17 mouse cellular contexts compared by ENCODE assay signal in the genomic region with DNA sequence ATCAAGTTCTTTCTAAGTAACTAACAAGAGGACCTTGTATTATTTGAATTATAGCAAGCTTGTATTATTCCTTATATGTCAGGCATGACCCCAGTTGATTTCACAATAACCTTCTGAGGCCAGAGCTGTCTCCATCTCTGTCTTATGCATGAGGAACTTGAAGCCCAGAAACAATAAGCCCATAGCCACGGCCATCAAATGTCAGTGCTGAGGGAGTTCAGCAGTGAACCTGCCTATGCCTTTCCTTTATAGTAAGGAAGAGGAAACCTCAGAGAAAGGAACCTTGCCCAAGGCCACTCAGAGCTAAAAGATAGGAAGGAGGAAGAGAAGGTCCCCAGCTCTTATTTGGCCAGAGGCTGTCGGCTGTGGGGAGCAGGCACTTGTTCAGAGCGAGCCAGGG. TPM values are rescaled to one million over a fixed set of nuclear protein-coding genes. Genes with fewer than 3 reads are reported as not detected.
DNase-seq lines count a peak whose midpoint lies in the region; ATAC-seq lines count a peak whose summit lies in the region.
"Had no signal": no experiment of that assay in that cellular context is flagged by ENCODE, and none has a peak within 500 bp of the region (broad histone marks: within the 10 kb centered on the region; RNA-seq: fewer than 3 reads in every experiment).

No protein-coding gene starts in this region.

- peak; percentile 68 for ATAC-seq in common myeloid progenitor, adult 5-6 weeks (replicated peaks; ENCODE audit: low read depth, poor library complexity, severe bottlenecking)
- peak; percentile 57 for ATAC-seq in granulocyte monocyte progenitor cell, adult 5-6 weeks (replicated peaks; ENCODE audit: poor library complexity, severe bottlenecking)
- ATAC-seq in megakaryocyte progenitor cell, adult 5-6 weeks (replicated peaks; ENCODE audit: poor library complexity): peak; percentile 66
- ATAC-seq: forebrain, embryonic 13.5 days; forebrain, embryonic 15.5 days; forebrain, postnatal 0 days had no signal

- DNase-seq in embryo, embryonic 11 days: no peak
- DNase-seq in cerebellum, postnatal 4 days (ENCODE audit: low spot score in 2 of 2): no peak
- DNase-seq: adrenal gland, adult 2 months; adrenal gland, postnatal 10 days; adrenal gland, postnatal 25 days; cerebellum, adult 11 months; cerebellum, adult 18-20 months; cerebellum, adult 8-10 months; cerebellum, adult 9-11 months; cerebellum, postnatal 14 days; cerebellum, postnatal 36 days; forebrain, postnatal 0 days had no signal

RNA-seq across cellular contexts. Expression of gene Tent5c, which starts 45.3 kb away (rescaled TPM):
- 2.9 and 4.2 TPM in 2 replicates for total RNA-seq in common myeloid progenitor, adult 5-6 weeks (2017)
- total RNA-seq in granulocyte monocyte progenitor cell, adult 5-6 weeks (2014; fragmentation: Nextera tagmentation): 0.34 TPM in 1 of 2 replicates, not detected in the other
- 0.36 and 0.47 TPM in 2 replicates for total RNA-seq in granulocyte monocyte progenitor cell, adult 5-6 weeks (2017)
- total RNA-seq in megakaryocyte progenitor cell, adult 5-6 weeks (2015): 1.0 and 1.3 TPM in 2 replicates
- total RNA-seq in megakaryocyte progenitor cell, adult 5-6 weeks (2017): 0.71 and 0.91 TPM in 2 replicates
